ENCODE assay signal across 8 mouse cellular contexts in the genomic region with DNA sequence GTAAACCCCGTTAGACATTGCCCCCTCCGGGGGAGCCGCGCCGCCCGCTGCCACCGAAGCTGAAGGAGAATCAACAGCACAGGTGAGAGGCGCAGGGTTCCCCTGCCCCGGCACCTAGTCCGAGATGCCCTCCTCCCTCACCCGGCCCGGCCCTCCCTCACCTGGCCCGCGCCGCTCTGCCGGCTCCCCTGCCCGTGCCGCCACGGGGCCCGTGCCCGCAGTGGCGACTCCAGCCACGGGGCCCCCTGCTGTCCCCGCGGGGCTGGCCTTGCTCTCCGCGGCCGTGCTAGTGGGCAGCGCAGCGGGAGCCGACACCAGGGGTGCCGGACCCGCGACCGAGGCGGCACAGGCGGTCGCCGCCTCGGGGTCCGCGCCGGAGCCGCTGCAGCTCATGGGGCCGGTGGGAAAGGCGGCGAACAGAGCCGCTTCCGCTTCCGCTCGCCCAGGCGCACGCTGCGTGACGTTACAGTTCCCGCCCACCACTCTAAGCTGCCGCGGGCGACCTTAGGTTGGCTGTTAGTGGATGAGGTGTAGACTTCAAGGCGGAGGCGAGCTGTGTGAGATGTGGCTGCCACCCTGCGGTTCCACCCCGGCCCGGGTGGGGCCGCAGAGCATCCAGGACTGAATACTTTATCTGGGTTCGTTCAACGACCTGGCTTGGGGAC. TPM values are rescaled to one million over a fixed set of nuclear protein-coding genes. Genes with fewer than 3 reads are reported as not detected.
DNase-seq lines count a peak whose midpoint lies in the region; ATAC-seq lines count a peak whose summit lies in the region.

A gene (minus strand): TSS at position 436 of the 665 bp plus-strand sequence.

- H3K27ac ChIP-seq in hindbrain, embryonic 12.5 days, result peak within 1 kb of the TSS; percentile 79

- WGBS in hindbrain, embryonic 12.5 days, result under 1% methylated on average over 59 of the region's 67 CpGs

- peak; percentile 94 for DNase-seq in R1 (ENCODE audit: low read depth, low spot score)
- peak; percentile 93 to 94 for DNase-seq in cerebellum, postnatal 10 days
- DNase-seq in frontal cortex, postnatal 14 days (ENCODE audit: low spot score in 2 of 2), result peak; percentile 81 to 83
- peak; percentile 84 to 85 for DNase-seq in layer of hippocampus, postnatal 36 days
- DNase-seq in lung, postnatal 25 days (ENCODE audit: low spot score), result peak; percentile 92
- DNase-seq in retina, adult 2 months (ENCODE audit: low read depth, low spot score), result peak; percentile 75
- peak; percentile 91 for DNase-seq in thymus, postnatal 25 days

- H3K4me1 ChIP-seq in hindbrain, embryonic 12.5 days, result peaks cover 9% of the 10 kb centered on the region

- H3K9ac ChIP-seq in hindbrain, embryonic 12.5 days, result peak within 1 kb of the TSS; percentile 97

- no peaks in the 10 kb centered on the region for H3K9me3 ChIP-seq in hindbrain, embryonic 12.5 days (replicated peaks)

- H3K27me3 ChIP-seq in hindbrain, embryonic 12.5 days, result no peaks in the 10 kb centered on the region

- H3K36me3 ChIP-seq in hindbrain, embryonic 12.5 days, result peaks cover 47% of the 10 kb centered on the region

- ATAC-seq in hindbrain, embryonic 12.5 days (ENCODE audit: low FRiP score), result peak; percentile 97

- H3K4me3 ChIP-seq in hindbrain, embryonic 12.5 days, result peak within 1 kb of the TSS; percentile 100

- H3K4me2 ChIP-seq in hindbrain, embryonic 12.5 days (replicated peaks), result peak within 1 kb of the TSS; percentile 89

RNA-seq across cellular contexts. Expression of the gene that starts here (rescaled TPM):
- polyA plus RNA-seq in hindbrain, embryonic 12.5 days (2016; fragmentation: Nextera tagmentation; extraction: Ambion mirVana), result 146 and 171 TPM in 2 replicates
- total RNA-seq in layer of hippocampus, postnatal 36 days (2021), result 100 to 1,000 TPM; 119 to 122 TPM

Comparison
In these comparisons a context has a peak if more than half of its experiments do, and no peak if none do; other contexts are left out.
1. Peak in every context shown above with its lines: DNase-seq, ATAC-seq, H3K4me3 ChIP-seq and H3K27ac ChIP-seq.